Mouse (Mus musculus) spleen, adult 18-20 months (tissue): ENCODE data around the gene Slc6a1.
"Not testable (repeated sequence)": the region's sequence is repeated elsewhere in the genome, so short reads cannot be mapped to it uniquely, and the experiment has no call there.

Experiments
- DNase-seq, 2 experiments: peaks; one replicate each; pipeline ENCODE4 v3.0.0; 2022; ENCODE audit warnings: mixed read lengths in 2 of 2

Slc6a1 gene

GRCm38 (mm10) chr6:114290929-114291328 lies 8.5 kb downstream of the Slc6a1 start:
- DNase-seq = no peak

- DNase-seq = no peak
These were observed 9.0 kb downstream of the Slc6a1 start for GRCm38 (mm10) chr6:114291396-114291795.

- DNase-seq = no peak
These were observed 11.1 kb downstream of the Slc6a1 start for GRCm38 (mm10) chr6:114293511-114293910.

- DNase-seq = no peak
These were observed 12.7 kb downstream of the Slc6a1 start for GRCm38 (mm10) chr6:114295086-114295485.

- DNase-seq = no peak
These were observed 15.0 kb downstream of the Slc6a1 start for GRCm38 (mm10) chr6:114297260-114298002.

GRCm38 (mm10) chr6:114299699-114300098 lies 17.3 kb downstream of the Slc6a1 start:
- no peak for DNase-seq

GRCm38 (mm10) chr6:114300737-114301136 lies 18.3 kb downstream of the Slc6a1 start:
- no peak for DNase-seq

GRCm38 (mm10) chr6:114304668-114305067 lies 22.2 kb downstream of the Slc6a1 start:
- DNase-seq = no peak

GRCm38 (mm10) chr6:114320511-114320910 lies 38.1 kb downstream of the Slc6a1 start:
- DNase-seq = no peak

GRCm38 (mm10) chr6:114321146-114321545 lies 38.7 kb downstream of the Slc6a1 start:
- no peak for DNase-seq

- no peak for DNase-seq
These were observed 40.5 kb downstream of the Slc6a1 start for GRCm38 (mm10) chr6:114322914-114323313.

- no peak for DNase-seq
These were observed 42.4 kb downstream of the Slc6a1 start for GRCm38 (mm10) chr6:114324808-114325207.

GRCm38 (mm10) chr6:114329597-114330470 lies 47.4 kb downstream of the Slc6a1 start:
- no peak for DNase-seq

GRCm38 (mm10) chr6:114331926-114332325 lies 49.5 kb downstream of the Slc6a1 start:
- no peak for DNase-seq

GRCm38 (mm10) chr6:114336128-114336943 lies 53.9 kb downstream of the Slc6a1 start:
- no peak for DNase-seq

GRCm38 (mm10) chr6:114336944-114337215 lies 54.4 kb downstream of the Slc6a1 start:
- DNase-seq = no peak

GRCm38 (mm10) chr6:114341381-114341780 lies 58.9 kb downstream of the Slc6a1 start:
- not testable (repeated sequence) for DNase-seq

GRCm38 (mm10) chr6:114343740-114344139 lies 61.3 kb downstream of the Slc6a1 start:
- DNase-seq = no peak

- DNase-seq = peak in 1 of 2 experiments; percentile 52
These were observed 62.7 kb downstream of the Slc6a1 start for GRCm38 (mm10) chr6:114345156-114345555.

GRCm38 (mm10) chr6:114347831-114348754 lies 65.7 kb downstream of the Slc6a1 start:
- no peak for DNase-seq

GRCm38 (mm10) chr6:114354635-114355034 lies 72.2 kb downstream of the Slc6a1 start:
- no peak for DNase-seq

- no peak for DNase-seq
These were observed 75.7 kb downstream of the Slc6a1 start for GRCm38 (mm10) chr6:114358171-114358570.
